Mouse (Mus musculus): ENCODE measurements at regions not wholly inside any gene's neighbourhood (a gene's known extent, or its start where the extent isn't known, plus 50 kb on each side); places are given as distances from the start of the nearest gene placed in this dataset.

- no peak for TF ChIP-seq REST (IDR thresholded peaks at IDR 0.05; ENCODE audit: insufficient read depth, insufficient read length)
- TF ChIP-seq POLR2A (IDR thresholded peaks at IDR 0.05; ENCODE audit: insufficient read length, low read depth): no peak
- no peak for TF ChIP-seq MYOD1 (IDR thresholded peaks at IDR 0.05; ENCODE audit: control insufficient read depth in 1 of 3, insufficient read length in 2 of 3, low read depth in 2 of 3)
- TF ChIP-seq MYOG (IDR thresholded peaks at IDR 0.05; ENCODE audit: control insufficient read depth in 1 of 3, insufficient read depth in 1 of 3, insufficient read length in 2 of 3, low read depth in 2 of 3): no peak
- no peak for TF ChIP-seq TCF12 (IDR thresholded peaks at IDR 0.05; ENCODE audit: insufficient read depth, poor library complexity, severe bottlenecking)
- TF ChIP-seq USF1 (IDR thresholded peaks at IDR 0.05; ENCODE audit: low read depth): no peak
- TF ChIP-seq CEBPB (IDR thresholded peaks at IDR 0.05; ENCODE audit: insufficient read depth, poor library complexity, severe bottlenecking): no peak
Observed at GRCm38 (mm10) chr16:19179214-19180010, 134.5 kb downstream of the Olfr164 start.

All from myocyte (in vitro differentiated cells).